Mouse (Mus musculus): Measurements from ENCODE around the gene Dgkb. TPM values are rescaled to one million over a fixed set of nuclear protein-coding genes. Genes with fewer than 3 reads are reported as not detected.

Dgkb gene
- total and polyA plus RNA-seq, 3 experiments: not detected

- in situ Hi-C loops (cut with MboI; ENCODE audit: low pct_ligation_motif_present, low pct_unique_long_range_greater_than_20kb, low sequenced_read_pairs): loop anchor here (25.0 kb wide), 1 partner anchor 1159 kb away; no protein-coding TSS in a partner anchor
- Histone ChIP-seq H3K27ac (ENCODE audit: insufficient read depth, low read depth) (no peak overlapping the region), H3K79me2 (replicated peaks; ENCODE audit: control insufficient read depth, extremely low read depth, insufficient read depth, poor library complexity, severe bottlenecking) (no peaks in the 10 kb centered on the region), H3K4me3 (replicated peaks in 1 of 3; ENCODE audit: low read depth in 2 of 3, low read length in 2 of 3, poor library complexity in 1 of 3) (no peak overlapping the region), H3K4me1 (ENCODE audit: control insufficient read depth in 1 of 2, insufficient read depth in 2 of 2) (no peaks in the 10 kb centered on the region), H3K9me3 (replicated peaks; ENCODE audit: low read length) (no peaks in the 10 kb centered on the region), H3K4me2 (ENCODE audit: insufficient read depth, low read depth, poor library complexity, severe bottlenecking) (no peak overlapping the region), H3K9ac (ENCODE audit: insufficient read depth, low read depth) (no peak overlapping the region), H3K27me3 (replicated peaks) (no peaks in the 10 kb centered on the region), H3K36me3 (replicated peaks in 1 of 2; ENCODE audit: control insufficient read depth in 1 of 2, insufficient read depth in 1 of 2, low read length in 1 of 2) (no peaks in the 10 kb centered on the region)
- no peak for DNase-seq (ENCODE audit: extremely low read depth)
- dilution Hi-C loops (cut with MboI; ENCODE audit: extremely low pct_ligation_motif_present, extremely low pct_unique_long_range_greater_than_20kb, low sequenced_read_pairs): no loop called here
- TF ChIP-seq MYC (IDR thresholded peaks at IDR 0.05; ENCODE audit: low read depth, low read length) (no peak), IRF4 (IDR thresholded peaks at IDR 0.05; ENCODE audit: low read depth, low read length) (no peak), SIN3A (IDR thresholded peaks at IDR 0.05; ENCODE audit: low read length) (no peak), EP300 (IDR thresholded peaks at IDR 0.05; ENCODE audit: low read length) (no peak), ZC3H11A (IDR thresholded peaks at IDR 0.05; ENCODE audit: low read depth, low read length) (no peak)
Measured at GRCm38 (mm10) chr12:38328779-38329178, 511.3 kb downstream of the Dgkb start.

- H3K27ac ChIP-seq (ENCODE audit: insufficient read depth, low read depth): no peak overlapping the region
- peak; percentile 63 for DNase-seq (ENCODE audit: extremely low read depth)
- in situ Hi-C loops (cut with MboI; ENCODE audit: low pct_ligation_motif_present, low pct_unique_long_range_greater_than_20kb, low sequenced_read_pairs) (loop anchor here (25.0 kb wide), 1 partner anchor 1145 kb away; no protein-coding TSS in a partner anchor), dilution Hi-C loops (cut with MboI; ENCODE audit: extremely low pct_ligation_motif_present, extremely low pct_unique_long_range_greater_than_20kb, low sequenced_read_pairs) (no loop called here)
- H3K27me3 ChIP-seq (replicated peaks): no peaks in the 10 kb centered on the region
- no peaks in the 10 kb centered on the region; a peak in 1 of 4 replicates for H3K4me1 ChIP-seq (ENCODE audit: control insufficient read depth in 1 of 2, insufficient read depth in 2 of 2)
- H3K79me2 ChIP-seq (replicated peaks; ENCODE audit: control insufficient read depth, extremely low read depth, insufficient read depth, poor library complexity, severe bottlenecking): no peaks in the 10 kb centered on the region
- TF ChIP-seq TBP (conservative IDR thresholded peaks at IDR 0.05; ENCODE audit: low read depth, low read length) (no peak), RAD21 (IDR thresholded peaks at IDR 0.05; ENCODE audit: low read depth, low read length) (peak; percentile 66), CTCF (conservative IDR thresholded peaks at IDR 0.05 in 1 of 2, IDR thresholded peaks at IDR 0.05 in 1 of 2; ENCODE audit: low read depth in 2 of 2, low read length in 2 of 2) (peak; percentile 48 to 74), SMC3 (IDR thresholded peaks at IDR 0.05; ENCODE audit: low read depth, low read length) (peak; percentile 76), ZC3H11A (IDR thresholded peaks at IDR 0.05; ENCODE audit: low read depth, low read length) (peak; percentile 27; the same call in 1 of the 2 replicates)
- H3K4me2 ChIP-seq (ENCODE audit: insufficient read depth, low read depth, poor library complexity, severe bottlenecking): no peak overlapping the region
- no peak overlapping the region for H3K9ac ChIP-seq (ENCODE audit: insufficient read depth, low read depth)
- H3K9me3 ChIP-seq (replicated peaks; ENCODE audit: low read length): no peaks in the 10 kb centered on the region
- no peaks in the 10 kb centered on the region for H3K36me3 ChIP-seq (replicated peaks in 1 of 2; ENCODE audit: control insufficient read depth in 1 of 2, insufficient read depth in 1 of 2, low read length in 1 of 2)
- H3K4me3 ChIP-seq (replicated peaks in 1 of 3; ENCODE audit: low read depth in 2 of 3, low read length in 2 of 3, poor library complexity in 1 of 3): no peak overlapping the region
Measured at GRCm38 (mm10) chr12:38342657-38343056, 525.1 kb downstream of the Dgkb start.

DNA sequence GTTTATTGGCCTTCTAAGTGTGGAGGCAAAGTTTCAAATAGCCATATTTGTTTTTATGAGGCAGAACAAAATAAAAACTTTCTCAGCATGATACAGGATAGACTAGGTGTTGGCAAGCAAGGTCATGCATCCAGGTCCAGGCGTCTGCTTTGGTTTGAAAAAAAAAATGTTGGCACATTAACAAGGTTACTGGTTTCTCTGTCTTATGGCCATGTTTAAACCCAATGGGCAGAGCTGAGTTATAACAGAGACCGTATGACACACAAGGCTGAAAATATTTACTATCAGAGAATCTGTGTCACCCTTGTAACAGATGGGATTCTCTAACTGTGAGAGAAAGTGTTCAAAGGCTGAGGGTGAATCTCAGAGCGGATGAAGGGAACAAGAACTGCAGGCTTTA is 535.0 kb downstream of the Dgkb start:
- no peaks in the 10 kb centered on the region for H3K36me3 ChIP-seq (replicated peaks in 1 of 2; ENCODE audit: control insufficient read depth in 1 of 2, insufficient read depth in 1 of 2, low read length in 1 of 2)
- no peaks in the 10 kb centered on the region for H3K27me3 ChIP-seq (replicated peaks)
- dilution Hi-C loops (cut with MboI; ENCODE audit: extremely low pct_ligation_motif_present, extremely low pct_unique_long_range_greater_than_20kb, low sequenced_read_pairs) (no loop called here), in situ Hi-C loops (cut with MboI; ENCODE audit: low pct_ligation_motif_present, low pct_unique_long_range_greater_than_20kb, low sequenced_read_pairs) (no loop called here)
- H3K4me1 ChIP-seq (ENCODE audit: control insufficient read depth in 1 of 2, insufficient read depth in 2 of 2): no peaks in the 10 kb centered on the region
- no peak overlapping the region for H3K4me2 ChIP-seq (ENCODE audit: insufficient read depth, low read depth, poor library complexity, severe bottlenecking)
- no peaks in the 10 kb centered on the region for H3K79me2 ChIP-seq (replicated peaks; ENCODE audit: control insufficient read depth, extremely low read depth, insufficient read depth, poor library complexity, severe bottlenecking)
- H3K9me3 ChIP-seq (replicated peaks; ENCODE audit: low read length): no peaks in the 10 kb centered on the region
- TF ChIP-seq SMC3 (IDR thresholded peaks at IDR 0.05; ENCODE audit: low read depth, low read length): no peak
- TF ChIP-seq MYC (IDR thresholded peaks at IDR 0.05; ENCODE audit: low read depth, low read length): no peak
- TF ChIP-seq ZKSCAN1 (IDR thresholded peaks at IDR 0.05; ENCODE audit: borderline replicate concordance, low read depth, low read length): no peak
- no peak for TF ChIP-seq IRF4 (IDR thresholded peaks at IDR 0.05; ENCODE audit: low read depth, low read length)
- no peak for TF ChIP-seq CHD2 (IDR thresholded peaks at IDR 0.05; ENCODE audit: low read length)
- TF ChIP-seq TCF12 (IDR thresholded peaks at IDR 0.05; ENCODE audit: low read depth, low read length): no peak
- TF ChIP-seq TBP (conservative IDR thresholded peaks at IDR 0.05; ENCODE audit: low read depth, low read length): no peak
- no peak for TF ChIP-seq ETS1 (conservative IDR thresholded peaks at IDR 0.05; ENCODE audit: low read depth, low read length)
- TF ChIP-seq BHLHE40 (IDR thresholded peaks at IDR 0.05; ENCODE audit: low read depth, low read length): no peak
- TF ChIP-seq SIN3A (IDR thresholded peaks at IDR 0.05; ENCODE audit: low read length): no peak
- TF ChIP-seq USF1 (IDR thresholded peaks at IDR 0.05; ENCODE audit: low read depth, low read length): no peak
- TF ChIP-seq POLR2AphosphoS2 (IDR thresholded peaks at IDR 0.05; ENCODE audit: low read depth, low read length): no peak
- TF ChIP-seq GABPA (IDR thresholded peaks at IDR 0.05; ENCODE audit: insufficient replicate concordance, low read depth, low read length): no peak
- TF ChIP-seq CHD1 (IDR thresholded peaks at IDR 0.05; ENCODE audit: low read depth, low read length): no peak
- TF ChIP-seq KAT2A (IDR thresholded peaks at IDR 0.05; ENCODE audit: insufficient replicate concordance, low read length): no peak
- no peak for TF ChIP-seq MAX (IDR thresholded peaks at IDR 0.05; ENCODE audit: low read length)
- no peak for TF ChIP-seq ZMIZ1 (IDR thresholded peaks at IDR 0.05; ENCODE audit: low read depth, low read length)
- no peak overlapping the region for H3K9ac ChIP-seq (ENCODE audit: insufficient read depth, low read depth)
- H3K27ac ChIP-seq (ENCODE audit: insufficient read depth, low read depth): no peak overlapping the region
- DNase-seq (ENCODE audit: extremely low read depth): no peak
- no peak overlapping the region for H3K4me3 ChIP-seq (replicated peaks in 1 of 3; ENCODE audit: low read depth in 2 of 3, low read length in 2 of 3, poor library complexity in 1 of 3)
